Mouse (Mus musculus): Measurements from ENCODE around the gene Tiam2. TPM values are rescaled to one million over a fixed set of nuclear protein-coding genes. Genes with fewer than 3 reads are reported as not detected.

Gene Tiam2
- 5.4 and 6.2 TPM in 2 replicates for polyA plus RNA-seq (2012; rRNA removed)

- Histone ChIP-seq H3K4me1 (ENCODE audit: control insufficient read depth, insufficient read depth, low read length) (peaks cover 8% of the 10 kb centered on the region), H3K27me3 (ENCODE audit: control insufficient read depth, insufficient read depth, low read length) (no peaks in the 10 kb centered on the region), H3K4me3 (replicated peaks; ENCODE audit: insufficient read depth, low read depth, low read length) (peak within 1 kb of the TSS; percentile 51), H3K27ac (ENCODE audit: insufficient read depth, low read length) (no peak within 1 kb of the TSS)
- WGBS, result under 1% methylated on average over 51 of the region's 55 CpGs
- peak; percentile 37 to 38 for DNase-seq
- TF ChIP-seq POLR2A (IDR thresholded peaks at IDR 0.05; ENCODE audit: borderline replicate concordance, insufficient read depth, low read length) (no peak), CTCF (IDR thresholded peaks at IDR 0.05; ENCODE audit: borderline replicate concordance, insufficient read depth, low read depth, low read length) (no peak)
These were observed at the start of gene Tiam2 for GRCm38 (mm10) chr17:3326148-3326902. Gene Tiam2, plus strand, starts transcription at chr17:3326573.

- H3K27ac ChIP-seq (ENCODE audit: insufficient read depth, low read length), result no peak overlapping the region
- 0 out of 2 replicates have a peak, but pooled peaks cover under 1% of the 10 kb centered on the region for H3K4me1 ChIP-seq (ENCODE audit: control insufficient read depth, insufficient read depth, low read length)
- no peak overlapping the region for H3K4me3 ChIP-seq (replicated peaks; ENCODE audit: insufficient read depth, low read depth, low read length)
- 47% methylated on average over 2 of the region's 2 CpGs for WGBS
- DNase-seq, result no peak
- no peaks in the 10 kb centered on the region for H3K27me3 ChIP-seq (ENCODE audit: control insufficient read depth, insufficient read depth, low read length)
- TF ChIP-seq CTCF (IDR thresholded peaks at IDR 0.05; ENCODE audit: borderline replicate concordance, insufficient read depth, low read depth, low read length), result no peak
- no peak for TF ChIP-seq POLR2A (IDR thresholded peaks at IDR 0.05; ENCODE audit: borderline replicate concordance, insufficient read depth, low read length)
These were observed 46.1 kb upstream of the Tiam2 start for GRCm38 (mm10) chr17:3280321-3280720.

GRCm38 (mm10) chr17:3281939-3282338, 44.4 kb upstream of the Tiam2 start:
- 94% methylated on average over 5 of the region's 5 CpGs for WGBS
- H3K4me1 ChIP-seq (ENCODE audit: control insufficient read depth, insufficient read depth, low read length), result 0 out of 2 replicates have a peak, but pooled peaks cover 3% of the 10 kb centered on the region
- H3K27me3 ChIP-seq (ENCODE audit: control insufficient read depth, insufficient read depth, low read length), result no peaks in the 10 kb centered on the region
- no peak overlapping the region for H3K27ac ChIP-seq (ENCODE audit: insufficient read depth, low read length)
- TF ChIP-seq CTCF (IDR thresholded peaks at IDR 0.05; ENCODE audit: borderline replicate concordance, insufficient read depth, low read depth, low read length) (no peak), POLR2A (IDR thresholded peaks at IDR 0.05; ENCODE audit: borderline replicate concordance, insufficient read depth, low read length) (no peak)
- no peak for DNase-seq
- H3K4me3 ChIP-seq (replicated peaks; ENCODE audit: insufficient read depth, low read depth, low read length), result no peak overlapping the region

- TF ChIP-seq POLR2A (IDR thresholded peaks at IDR 0.05; ENCODE audit: borderline replicate concordance, insufficient read depth, low read length) (no peak), CTCF (IDR thresholded peaks at IDR 0.05; ENCODE audit: borderline replicate concordance, insufficient read depth, low read depth, low read length) (no peak)
- no peak overlapping the region for H3K4me3 ChIP-seq (replicated peaks; ENCODE audit: insufficient read depth, low read depth, low read length)
- H3K27ac ChIP-seq (ENCODE audit: insufficient read depth, low read length), result no peak overlapping the region
- peak; percentile 34 to 63 for DNase-seq
- H3K4me1 ChIP-seq (ENCODE audit: control insufficient read depth, insufficient read depth, low read length), result 0 out of 2 replicates have a peak, but pooled peaks cover 3% of the 10 kb centered on the region
- WGBS, result 15% methylated on average over 8 of the region's 8 CpGs
- no peaks in the 10 kb centered on the region for H3K27me3 ChIP-seq (ENCODE audit: control insufficient read depth, insufficient read depth, low read length)
These were observed 41.2 kb upstream of the Tiam2 start for GRCm38 (mm10) chr17:3285030-3285671.

GRCm38 (mm10) chr17:3286123-3286825, 40.1 kb upstream of the Tiam2 start:
- Histone ChIP-seq H3K27ac (ENCODE audit: insufficient read depth, low read length) (no peak overlapping the region), H3K27me3 (ENCODE audit: control insufficient read depth, insufficient read depth, low read length) (no peaks in the 10 kb centered on the region), H3K4me1 (ENCODE audit: control insufficient read depth, insufficient read depth, low read length) (0 out of 2 replicates have a peak, but pooled peaks cover 3% of the 10 kb centered on the region), H3K4me3 (replicated peaks; ENCODE audit: insufficient read depth, low read depth, low read length) (no peak overlapping the region)
- TF ChIP-seq POLR2A (IDR thresholded peaks at IDR 0.05; ENCODE audit: borderline replicate concordance, insufficient read depth, low read length) (no peak), CTCF (IDR thresholded peaks at IDR 0.05; ENCODE audit: borderline replicate concordance, insufficient read depth, low read depth, low read length) (no peak)
- DNase-seq, result no peak
- 84% methylated on average over 8 of the region's 8 CpGs for WGBS

- WGBS, result 21% methylated on average over 6 of the region's 6 CpGs
- Histone ChIP-seq H3K27ac (ENCODE audit: insufficient read depth, low read length) (no peak overlapping the region), H3K4me3 (replicated peaks; ENCODE audit: insufficient read depth, low read depth, low read length) (no peak overlapping the region)
These were observed 38.0 kb upstream of the Tiam2 start for GRCm38 (mm10) chr17:3288341-3288740.

GRCm38 (mm10) chr17:3295097-3295496, 31.3 kb upstream of the Tiam2 start:
- no peaks in the 10 kb centered on the region for H3K4me1 ChIP-seq (ENCODE audit: control insufficient read depth, insufficient read depth, low read length)

More at GRCm38 (mm10) chr17:3288341-3288740, 38.0 kb upstream of the Tiam2 start:
- DNase-seq, result peak; percentile 49 to 56
- Histone ChIP-seq H3K27me3 (ENCODE audit: control insufficient read depth, insufficient read depth, low read length) (no peaks in the 10 kb centered on the region), H3K4me1 (ENCODE audit: control insufficient read depth, insufficient read depth, low read length) (0 out of 2 replicates have a peak, but pooled peaks cover 3% of the 10 kb centered on the region)
- no peak for TF ChIP-seq POLR2A (IDR thresholded peaks at IDR 0.05; ENCODE audit: borderline replicate concordance, insufficient read depth, low read length)
- TF ChIP-seq CTCF (IDR thresholded peaks at IDR 0.05; ENCODE audit: borderline replicate concordance, insufficient read depth, low read depth, low read length), result peak; percentile 65

More at GRCm38 (mm10) chr17:3295097-3295496, 31.3 kb upstream of the Tiam2 start:
- TF ChIP-seq POLR2A (IDR thresholded peaks at IDR 0.05; ENCODE audit: borderline replicate concordance, insufficient read depth, low read length) (no peak), CTCF (IDR thresholded peaks at IDR 0.05; ENCODE audit: borderline replicate concordance, insufficient read depth, low read depth, low read length) (no peak)
- Histone ChIP-seq H3K4me3 (replicated peaks; ENCODE audit: insufficient read depth, low read depth, low read length) (no peak overlapping the region), H3K27me3 (ENCODE audit: control insufficient read depth, insufficient read depth, low read length) (no peaks in the 10 kb centered on the region), H3K27ac (ENCODE audit: insufficient read depth, low read length) (no peak overlapping the region)
- WGBS, result 85% methylated on average over 2 of the region's 2 CpGs
- DNase-seq, result no peak

All from cerebellum, adult 2 months (tissue).